Mouse (Mus musculus): ENCODE measurements around the gene Gm20503. TPM values are rescaled to one million over a fixed set of nuclear protein-coding genes. Genes with fewer than 3 reads are reported as not detected.

The Gm20503 gene
- polyA plus RNA-seq, 1 experiment from 2014 or later: 9.3 TPM

DNA sequence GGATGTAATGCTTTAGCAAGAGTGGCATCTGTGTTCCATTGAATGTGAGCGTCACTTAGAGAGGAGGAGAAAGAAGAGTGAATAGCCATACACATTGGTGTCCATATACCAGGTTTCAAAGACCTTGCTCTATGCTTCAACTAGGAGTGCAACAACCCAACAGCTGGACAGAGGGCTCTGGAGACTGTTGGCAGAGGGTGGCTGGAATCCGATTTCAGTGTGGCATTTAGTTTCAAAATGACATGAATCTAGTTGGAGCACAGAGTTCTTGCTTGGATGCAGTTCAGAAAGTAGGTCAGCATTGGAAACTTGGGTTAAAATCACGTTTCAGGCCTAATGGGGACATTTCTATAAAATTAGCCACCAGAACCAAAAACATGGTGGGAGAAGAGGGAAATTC, 12.2 kb downstream of the Gm20503 start:
- no peak for DNase-seq (ENCODE audit: low spot score)
- 93% methylated on average over 3 of the region's 3 CpGs for WGBS
- H3K4me3 ChIP-seq: no peak overlapping the region

DNA sequence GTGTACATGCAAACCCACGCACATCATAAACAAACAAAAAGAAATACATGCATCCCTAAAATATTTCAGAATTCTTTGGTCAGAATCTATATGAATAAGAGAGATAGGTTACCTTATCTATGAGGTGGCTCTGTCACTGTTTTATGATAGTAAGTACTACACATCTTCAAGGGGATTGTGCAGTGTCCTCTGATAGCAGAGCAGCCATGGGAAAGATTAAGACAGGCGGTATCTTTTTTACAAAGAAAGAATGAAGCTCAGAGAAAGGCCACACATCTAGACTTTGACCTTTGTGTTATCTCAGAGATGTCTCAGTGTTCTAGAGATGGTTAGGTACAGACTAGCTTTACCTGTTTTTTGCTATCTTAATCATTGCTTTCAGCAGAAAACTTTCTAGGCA, 13.9 kb downstream of the Gm20503 start:
- H3K9me3 ChIP-seq (replicated peaks): no peaks in the 10 kb centered on the region
- no peak overlapping the region for H3K27ac ChIP-seq
- H3K27me3 ChIP-seq (ENCODE audit: low read depth, poor library complexity, severe bottlenecking): no peaks in the 10 kb centered on the region
- WGBS: 93% methylated on average over 2 of the region's 2 CpGs
- H3K4me3 ChIP-seq: no peak overlapping the region
- H3K36me3 ChIP-seq: peaks cover 56% of the 10 kb centered on the region
- no peak for DNase-seq (ENCODE audit: low spot score)
- no peaks in the 10 kb centered on the region for H3K4me1 ChIP-seq

More for the DNA sequence above, 12.2 kb downstream of the Gm20503 start:
- H3K36me3 ChIP-seq: peaks cover 40% of the 10 kb centered on the region
- no peaks in the 10 kb centered on the region; the same call in 1 of the 2 replicates for H3K4me1 ChIP-seq
- H3K9me3 ChIP-seq (replicated peaks): no peaks in the 10 kb centered on the region
- H3K27ac ChIP-seq: no peak overlapping the region
- no peaks in the 10 kb centered on the region for H3K27me3 ChIP-seq (ENCODE audit: low read depth, poor library complexity, severe bottlenecking)

DNA sequence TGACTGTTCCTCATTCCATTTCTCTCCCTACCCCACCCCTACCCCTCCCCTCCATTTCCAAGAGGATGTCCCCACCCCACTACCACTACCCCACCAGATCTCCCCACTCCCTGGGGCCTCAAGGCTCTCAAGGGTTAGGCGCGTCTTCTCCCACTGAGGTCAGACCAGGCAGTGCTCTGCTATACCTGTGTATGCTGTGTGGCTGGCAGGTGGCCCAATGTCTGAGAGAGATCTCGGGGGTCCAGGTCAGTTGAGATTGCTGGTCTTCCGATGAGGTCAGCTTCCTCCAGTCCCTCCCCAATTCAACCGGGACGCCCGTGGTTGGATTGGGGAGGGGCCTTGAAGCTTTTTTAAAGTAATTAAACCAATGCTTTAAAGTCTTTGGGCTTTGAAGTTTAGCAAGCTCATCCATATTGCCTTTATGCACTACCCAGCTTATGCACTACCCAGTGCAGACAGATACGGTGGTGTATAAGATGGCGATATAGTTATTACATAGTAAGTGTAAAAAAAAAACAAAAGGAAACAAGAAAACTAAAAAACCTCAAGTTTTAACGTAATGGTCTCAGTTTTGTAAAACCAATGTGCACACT, 31.4 kb downstream of the Gm20503 start:
- H3K4me3 ChIP-seq: peak overlapping the region; percentile 90
- peaks cover 9% of the 10 kb centered on the region for H3K36me3 ChIP-seq
- peaks cover 10% of the 10 kb centered on the region for H3K4me1 ChIP-seq
- H3K9me3 ChIP-seq (replicated peaks): peaks cover 4% of the 10 kb centered on the region; the same call in 1 of the 2 replicates
- WGBS: 82% methylated on average over 10 of the region's 10 CpGs
- peak overlapping the region; percentile 93; the same call in 1 of the 2 replicates for H3K27ac ChIP-seq
- no peaks in the 10 kb centered on the region for H3K27me3 ChIP-seq (ENCODE audit: low read depth, poor library complexity, severe bottlenecking)
- DNase-seq (ENCODE audit: low spot score): no peak

DNA sequence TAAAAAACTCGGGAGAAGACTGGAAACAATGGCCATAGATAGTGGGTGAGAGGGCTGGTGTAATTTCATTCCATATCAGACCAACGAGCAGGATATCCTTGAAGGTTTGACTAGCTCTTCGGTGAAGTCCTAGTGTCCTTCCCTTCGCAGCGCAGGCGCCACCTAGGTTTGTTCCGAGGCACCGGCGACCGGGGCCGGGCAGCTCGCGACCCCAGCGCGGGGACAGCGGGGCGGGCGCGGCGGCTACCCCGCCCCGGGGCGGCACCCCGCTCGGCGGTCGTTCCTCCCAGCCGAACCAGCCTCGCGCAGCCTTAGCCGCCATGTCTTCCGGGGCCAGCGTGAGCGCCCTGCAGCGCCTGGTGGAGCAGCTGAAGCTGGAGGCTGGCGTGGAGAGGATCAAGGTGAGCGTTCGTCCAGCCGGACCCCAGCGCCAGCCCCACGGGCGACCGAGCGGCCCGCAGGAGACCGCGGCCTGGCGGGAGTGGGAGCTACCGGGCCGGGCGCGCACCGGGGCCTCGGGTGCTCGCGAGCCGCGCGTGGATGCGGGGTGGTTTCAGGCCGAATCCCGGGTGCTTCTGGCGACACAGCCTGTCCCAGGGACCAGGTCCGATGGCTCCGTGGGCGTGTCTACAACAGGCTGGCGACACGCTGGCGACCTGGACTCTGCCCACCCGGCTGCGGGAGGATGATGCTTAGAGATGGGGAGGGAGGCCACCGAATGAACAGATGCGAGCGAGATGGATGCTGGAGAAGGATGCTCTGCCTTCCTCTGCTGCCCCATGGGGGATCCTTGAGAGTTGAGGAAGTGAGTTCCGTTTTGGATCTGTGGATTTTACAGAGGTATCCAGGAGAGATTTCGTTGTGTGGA, 32.1 kb downstream of the Gm20503 start, which contains the start of gene Gng10:
Gng10 (plus strand) TSS at position 171 of the 868 bp plus-strand sequence.
- H3K4me3 ChIP-seq: peak within 1 kb of the TSS; percentile 90
- no peaks in the 10 kb centered on the region for H3K27me3 ChIP-seq (ENCODE audit: low read depth, poor library complexity, severe bottlenecking)
- H3K36me3 ChIP-seq: peaks cover 16% of the 10 kb centered on the region
- 17% methylated on average over 76 of the region's 76 CpGs for WGBS
- H3K9me3 ChIP-seq (replicated peaks): peaks cover 4% of the 10 kb centered on the region; the same call in 1 of the 2 replicates
- H3K4me1 ChIP-seq: peaks cover 10% of the 10 kb centered on the region
- peak within 1 kb of the TSS; percentile 93 for H3K27ac ChIP-seq
- peak; percentile 74 for DNase-seq (ENCODE audit: low spot score)

DNA sequence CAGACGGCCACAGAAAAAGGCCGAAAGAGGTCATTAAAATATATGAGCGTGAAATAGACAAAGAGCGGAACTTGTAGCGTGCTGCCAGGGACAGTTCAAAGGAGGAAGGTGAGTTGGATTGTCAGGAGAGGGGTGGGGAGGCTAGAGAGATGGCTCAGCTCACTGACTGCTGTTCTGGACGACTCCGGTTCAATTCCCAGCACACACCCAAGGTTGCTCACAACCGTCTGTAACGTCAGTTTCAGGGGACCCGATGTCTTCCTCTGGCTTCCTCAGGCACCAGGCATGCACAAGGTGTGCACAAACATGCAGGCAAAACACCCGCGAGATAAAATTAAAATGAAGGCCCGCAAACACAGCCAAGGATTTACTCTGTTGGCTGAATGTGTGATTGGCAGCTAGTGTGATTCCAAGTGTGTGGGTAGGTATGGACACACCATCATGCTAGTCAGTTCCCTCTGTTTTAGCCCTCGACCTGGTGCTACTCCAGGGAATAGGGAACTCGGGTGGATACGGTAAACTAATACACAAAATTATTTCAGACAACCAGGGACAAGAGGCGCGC, 32.9 kb downstream of the Gm20503 start:
- Histone ChIP-seq H3K9me3 (replicated peaks) (peaks cover 4% of the 10 kb centered on the region; the same call in 1 of the 2 replicates), H3K27me3 (ENCODE audit: low read depth, poor library complexity, severe bottlenecking) (no peaks in the 10 kb centered on the region), H3K27ac (peak overlapping the region; percentile 93), H3K4me1 (peaks cover 10% of the 10 kb centered on the region), H3K4me3 (peak overlapping the region; percentile 90), H3K36me3 (peaks cover 23% of the 10 kb centered on the region)
- DNase-seq (ENCODE audit: low spot score): peak; percentile 42
- 63% methylated on average over 18 of the region's 18 CpGs for WGBS

- Histone ChIP-seq H3K36me3 (peaks cover 24% of the 10 kb centered on the region), H3K4me1 (peaks cover 10% of the 10 kb centered on the region), H3K27ac (no peak overlapping the region), H3K27me3 (ENCODE audit: low read depth, poor library complexity, severe bottlenecking) (no peaks in the 10 kb centered on the region), H3K4me3 (no peak overlapping the region), H3K9me3 (replicated peaks) (peaks cover 4% of the 10 kb centered on the region; the same call in 1 of the 2 replicates)
- DNase-seq (ENCODE audit: low spot score): peak; percentile 87
- WGBS: 52% methylated on average over 13 of the region's 13 CpGs
Measured at GRCm38 (mm10) chr4:59036490-59037127, 33.6 kb downstream of the Gm20503 start.

DNA sequence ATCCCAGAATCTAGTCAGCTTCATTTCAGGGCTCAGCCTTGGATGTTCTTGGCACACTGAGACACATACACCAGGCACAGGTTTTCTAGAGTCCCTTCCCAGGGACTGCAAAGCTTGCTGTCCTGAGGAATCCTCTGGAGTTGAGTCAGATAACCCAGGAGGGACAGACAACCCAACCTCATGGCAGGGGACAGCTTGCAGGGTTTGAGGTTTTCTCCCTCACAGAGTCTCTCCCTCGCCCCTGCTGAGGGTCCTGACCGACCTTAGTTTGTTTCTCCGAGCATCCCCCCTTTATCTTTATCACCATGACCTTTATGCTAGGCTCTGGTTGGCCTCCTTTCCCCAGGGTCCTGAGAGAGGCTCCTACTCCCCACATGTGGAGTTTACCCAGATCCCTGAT, 34.5 kb downstream of the Gm20503 start:
- DNase-seq (ENCODE audit: low spot score): no peak
- H3K4me3 ChIP-seq: no peak overlapping the region
- WGBS: 74% methylated on average over 3 of the region's 3 CpGs
- peaks cover 4% of the 10 kb centered on the region; the same call in 1 of the 2 replicates for H3K9me3 ChIP-seq (replicated peaks)
- H3K27me3 ChIP-seq (ENCODE audit: low read depth, poor library complexity, severe bottlenecking): no peaks in the 10 kb centered on the region
- peaks cover 26% of the 10 kb centered on the region for H3K36me3 ChIP-seq
- H3K27ac ChIP-seq: no peak overlapping the region
- peaks cover 10% of the 10 kb centered on the region for H3K4me1 ChIP-seq

DNA sequence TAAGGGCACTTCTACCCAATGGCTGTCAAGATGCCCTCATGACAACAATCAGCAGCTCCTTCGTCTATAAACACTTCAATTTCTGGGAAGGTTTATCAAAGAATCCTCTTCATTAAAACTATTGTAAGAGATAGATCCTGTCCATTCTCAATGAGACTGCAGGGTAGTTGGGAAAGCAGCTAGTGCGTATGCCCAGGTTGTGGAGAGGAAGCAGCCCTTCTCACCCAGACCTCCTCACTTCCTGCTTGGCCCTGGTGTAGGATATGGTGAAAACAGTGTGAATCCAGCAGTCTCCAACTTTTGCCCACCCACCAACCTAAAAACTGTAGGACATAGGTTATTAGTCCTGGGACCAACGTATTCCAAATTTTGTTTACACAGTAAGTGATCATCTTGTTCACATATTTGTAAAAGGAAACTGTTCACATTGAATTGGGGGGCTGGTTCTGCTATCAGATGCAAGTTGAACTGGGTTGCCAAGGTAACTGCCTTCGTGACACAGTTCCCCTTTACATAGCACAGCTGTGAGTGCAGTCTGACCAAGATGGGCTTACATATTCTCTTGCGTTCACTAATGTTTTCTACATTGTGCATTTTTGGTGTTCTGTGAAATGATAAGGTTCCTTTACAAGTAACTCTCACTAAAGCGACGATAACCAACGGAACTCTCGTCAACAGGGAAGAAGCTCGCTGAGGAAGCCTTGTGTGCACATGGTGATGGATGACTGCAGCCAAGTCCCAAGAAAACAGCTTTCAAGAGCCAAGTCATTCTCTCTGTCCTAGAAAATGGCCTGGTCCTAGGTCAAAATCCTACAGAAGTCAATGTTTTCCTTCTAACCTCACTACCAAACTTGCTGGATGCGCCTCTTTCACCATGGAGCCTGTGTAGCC, 37.6 kb downstream of the Gm20503 start:
- Histone ChIP-seq H3K4me3 (no peak overlapping the region), H3K9me3 (replicated peaks) (no peaks in the 10 kb centered on the region), H3K36me3 (peaks cover 30% of the 10 kb centered on the region), H3K27ac (no peak overlapping the region), H3K4me1 (peaks cover 5% of the 10 kb centered on the region), H3K27me3 (ENCODE audit: low read depth, poor library complexity, severe bottlenecking) (no peaks in the 10 kb centered on the region)
- WGBS: 94% methylated on average over 11 of the region's 11 CpGs
- DNase-seq (ENCODE audit: low spot score): no peak

DNA sequence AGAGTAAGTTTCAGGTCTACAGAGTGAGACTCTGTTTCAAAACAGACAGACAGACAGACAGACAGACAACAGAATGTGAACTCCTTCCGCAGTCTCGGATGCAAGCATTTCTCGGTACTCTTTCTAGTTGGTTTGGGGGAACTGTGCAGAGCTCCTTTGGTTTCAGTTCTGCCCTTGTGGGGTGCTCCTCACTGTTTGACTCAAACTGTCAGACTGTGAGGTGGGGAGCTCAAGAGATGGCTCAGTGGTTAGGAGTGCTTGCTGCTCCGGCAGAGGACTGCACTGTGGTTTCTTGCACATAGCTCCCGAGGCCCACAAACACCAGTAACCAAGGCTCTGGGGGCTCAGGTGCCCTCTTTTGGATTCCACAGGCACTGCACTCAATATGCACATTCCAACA, 40.1 kb downstream of the Gm20503 start:
- 95% methylated on average over 5 of the region's 5 CpGs for WGBS
- H3K9me3 ChIP-seq (replicated peaks): no peaks in the 10 kb centered on the region
- peaks cover 27% of the 10 kb centered on the region for H3K36me3 ChIP-seq
- no peak for DNase-seq (ENCODE audit: low spot score)
- H3K4me3 ChIP-seq: no peak overlapping the region
- H3K4me1 ChIP-seq: 0 out of 2 replicates have a peak, but pooled peaks cover 3% of the 10 kb centered on the region
- H3K27me3 ChIP-seq (ENCODE audit: low read depth, poor library complexity, severe bottlenecking): no peaks in the 10 kb centered on the region
- no peak overlapping the region for H3K27ac ChIP-seq

DNA sequence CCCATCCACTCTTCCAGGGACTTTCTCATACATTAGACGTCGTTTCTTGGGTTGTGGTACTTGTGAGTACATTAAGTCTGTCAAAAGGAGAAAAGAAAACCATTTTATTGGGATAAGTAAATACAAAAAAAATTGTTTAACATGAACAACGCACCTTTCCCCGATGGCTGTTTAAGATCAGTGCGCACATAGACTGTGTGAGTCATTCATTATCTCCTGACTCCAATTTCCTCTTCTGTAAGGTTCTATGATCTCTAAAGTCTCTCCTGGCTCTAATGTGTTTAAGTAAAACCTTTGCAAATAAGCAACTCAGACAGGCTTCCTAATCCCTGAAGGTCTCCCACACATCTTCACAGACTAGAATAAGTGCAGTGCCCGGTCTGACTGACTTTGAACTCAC, 40.9 kb downstream of the Gm20503 start:
- Histone ChIP-seq H3K36me3 (peaks cover 26% of the 10 kb centered on the region), H3K27me3 (ENCODE audit: low read depth, poor library complexity, severe bottlenecking) (no peaks in the 10 kb centered on the region), H3K9me3 (replicated peaks) (no peaks in the 10 kb centered on the region), H3K4me1 (0 out of 2 replicates have a peak, but pooled peaks cover 3% of the 10 kb centered on the region), H3K27ac (no peak overlapping the region), H3K4me3 (no peak overlapping the region)
- WGBS: 91% methylated on average over 6 of the region's 6 CpGs
- no peak for DNase-seq (ENCODE audit: low spot score)

DNA sequence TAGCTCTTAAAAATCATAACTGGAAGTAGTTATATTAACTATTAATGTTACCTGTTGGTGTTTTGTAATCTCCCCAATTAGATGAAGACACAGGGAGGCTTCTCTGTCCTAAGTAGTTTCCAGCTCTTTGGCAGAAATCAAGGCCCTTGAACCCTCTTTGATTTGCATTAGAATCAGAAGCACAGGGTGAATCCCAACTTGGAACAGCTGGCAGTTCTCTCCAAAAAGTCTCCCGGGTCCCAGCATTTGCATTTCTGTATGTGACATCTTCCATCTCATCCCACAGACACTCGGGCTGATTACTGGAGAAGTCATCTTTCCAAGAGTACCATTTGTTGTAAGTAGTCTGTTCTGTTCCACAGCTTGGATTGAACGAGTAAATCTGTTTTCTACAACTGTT, 44.2 kb downstream of the Gm20503 start:
- no peak for DNase-seq (ENCODE audit: low spot score)
- H3K4me3 ChIP-seq: no peak overlapping the region
- H3K36me3 ChIP-seq: peaks cover 5% of the 10 kb centered on the region; the same call in 1 of the 2 replicates
- 39% methylated on average over 3 of the region's 3 CpGs for WGBS
- H3K27me3 ChIP-seq (ENCODE audit: low read depth, poor library complexity, severe bottlenecking): no peaks in the 10 kb centered on the region
- H3K9me3 ChIP-seq (replicated peaks): no peaks in the 10 kb centered on the region
- H3K4me1 ChIP-seq: 0 out of 2 replicates have a peak, but pooled peaks cover 3% of the 10 kb centered on the region
- H3K27ac ChIP-seq: no peak overlapping the region

- Histone ChIP-seq H3K27me3 (ENCODE audit: low read depth, poor library complexity, severe bottlenecking) (no peaks in the 10 kb centered on the region), H3K4me1 (0 out of 2 replicates have a peak, but pooled peaks cover 3% of the 10 kb centered on the region), H3K36me3 (no peaks in the 10 kb centered on the region), H3K4me3 (no peak overlapping the region), H3K9me3 (replicated peaks) (no peaks in the 10 kb centered on the region), H3K27ac (no peak overlapping the region)
- no peak for DNase-seq (ENCODE audit: low spot score)
- 90% methylated on average over 1 of the region's 1 CpGs for WGBS
Measured at GRCm38 (mm10) chr4:59051081-59051480, 48.1 kb downstream of the Gm20503 start.
